Mouse (Mus musculus) kidney, adult 2 months (tissue): ENCODE results near the gene Ccdc121. TPM values are rescaled to one million over a fixed set of nuclear protein-coding genes. Genes with fewer than 3 reads are reported as not detected.
"Not testable (repeated sequence)": the region's sequence is repeated elsewhere in the genome, so short reads cannot be mapped to it uniquely, and the experiment has no call there.

ENCODE experiments used
- DNase-seq: peaks from one replicate; pipeline ENCODE4 v3.0.0; 2021
- H3K27ac ChIP-seq: fragments of 200-500 bp; 2 replicates; pipeline ENCODE4 v1.5.1; 2012; ENCODE audit warnings: low read depth, low read length, control low read depth, inconsistent platforms; ENCODE audit not compliant: insufficient read depth
- H3K27me3 ChIP-seq: fragments of 200-500 bp; replicated peaks from 2 replicates; pipeline ENCODE4 v1.6.1; 2012; ENCODE audit warnings: mild to moderate bottlenecking, moderate library complexity, low read length, inconsistent platforms; ENCODE audit not compliant: control insufficient read depth, insufficient read depth
- H3K36me3 ChIP-seq: fragments of 200-500 bp; 2 replicates; pipeline ENCODE4 v1.6.1; 2012; ENCODE audit warnings: mild to moderate bottlenecking, moderate library complexity, low read length, inconsistent platforms; ENCODE audit not compliant: control insufficient read depth, insufficient read depth
- H3K4me1 ChIP-seq: fragments of 200-500 bp; 2 replicates; pipeline ENCODE4 v1.6.1; 2011; ENCODE audit warnings: low read length; ENCODE audit not compliant: control insufficient read depth, insufficient read depth
- H3K4me3 ChIP-seq: fragments of 200-500 bp; 2 replicates; pipeline ENCODE4 v1.5.1; 2011; ENCODE audit warnings: mild to moderate bottlenecking, low read depth, low read length, control low read depth; ENCODE audit not compliant: insufficient read depth
- CTCF ChIP-seq: fragments of 200-500 bp; conservative IDR thresholded peaks from 2 replicates; pipeline ENCODE4 v1.5.1; 2011; ENCODE audit warnings: low read depth, mild to moderate bottlenecking, control low read depth, low read length, moderate library complexity, mixed read lengths; ENCODE audit not compliant: insufficient read depth, insufficient read length
- POLR2A ChIP-seq: fragments of 200-500 bp; IDR thresholded peaks from one replicate; pipeline ENCODE4 v1.6.1; 2011; ENCODE audit warnings: low read depth, low read length, control low read depth
- WGBS: fragments of 180-500 bp; shearing (Covaris S2); methylation state at CpG from one replicate; pipeline ENCODE4 v1.1.7; 2018; 5-methylcytosine and 5-hydroxymethylcytosine counted together
- polyA plus RNA-seq: library from polyadenylated mRNA; depleted of rRNA; stranded (reverse); fragments of >200 nt; gene quantifications from 2 replicates; pipeline ENCODE4 v1.2.3, GENCODE M21; 2012

The Ccdc121 gene
- polyA plus RNA-seq, 1 experiment, result not detected

DNA sequence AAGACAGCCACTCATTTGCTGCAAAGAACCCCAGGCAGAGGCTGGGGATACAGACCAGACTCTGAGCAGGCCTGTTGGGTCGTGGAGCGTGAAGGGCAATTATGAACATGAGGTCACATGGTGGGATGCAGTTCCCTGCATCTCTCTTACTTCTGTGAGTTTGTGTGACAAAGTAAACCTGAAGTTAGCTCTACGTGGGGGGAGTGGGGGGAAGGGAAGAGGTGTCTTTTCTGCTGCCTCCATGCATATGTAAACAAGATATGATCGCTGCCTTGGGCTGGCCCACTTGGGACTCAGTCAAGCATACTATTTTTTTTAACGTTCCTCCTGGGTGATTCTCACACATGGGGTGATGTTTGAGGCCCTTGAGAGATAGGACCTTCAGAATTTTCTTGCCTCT lies 14.7 kb upstream of the Ccdc121 start:
- H3K4me1 ChIP-seq, result no peaks in the 10 kb centered on the region
- no peaks in the 10 kb centered on the region for H3K27me3 ChIP-seq
- no peak for TF ChIP-seq CTCF
- no peak for TF ChIP-seq POLR2A
- no peak overlapping the region for H3K27ac ChIP-seq
- DNase-seq, result no peak
- WGBS, result 54% methylated on average over 5 of the region's 5 CpGs
- H3K36me3 ChIP-seq, result no peaks in the 10 kb centered on the region
- H3K4me3 ChIP-seq, result no peak overlapping the region

- Histone ChIP-seq H3K4me1 (no peaks in the 10 kb centered on the region), H3K4me3 (no peak overlapping the region), H3K36me3 (no peaks in the 10 kb centered on the region), H3K27me3 (no peaks in the 10 kb centered on the region), H3K27ac (no peak overlapping the region)
- no peak for TF ChIP-seq CTCF
- no peak for TF ChIP-seq POLR2A
- no peak for DNase-seq
- 86% methylated on average over 5 of the region's 5 CpGs for WGBS
These were observed 12.6 kb upstream of the Ccdc121 start for GRCm38 (mm10) chr1:181523831-181524230.

GRCm38 (mm10) chr1:181521401-181522091 lies 10.3 kb upstream of the Ccdc121 start:
- no peak overlapping the region for H3K27ac ChIP-seq
- TF ChIP-seq CTCF (no peak), POLR2A (no peak)
- no peaks in the 10 kb centered on the region for H3K27me3 ChIP-seq
- 62% methylated on average over 11 of the region's 11 CpGs for WGBS
- no peaks in the 10 kb centered on the region for H3K36me3 ChIP-seq
- no peak overlapping the region for H3K4me3 ChIP-seq
- no peaks in the 10 kb centered on the region for H3K4me1 ChIP-seq
- DNase-seq, result no peak

DNA sequence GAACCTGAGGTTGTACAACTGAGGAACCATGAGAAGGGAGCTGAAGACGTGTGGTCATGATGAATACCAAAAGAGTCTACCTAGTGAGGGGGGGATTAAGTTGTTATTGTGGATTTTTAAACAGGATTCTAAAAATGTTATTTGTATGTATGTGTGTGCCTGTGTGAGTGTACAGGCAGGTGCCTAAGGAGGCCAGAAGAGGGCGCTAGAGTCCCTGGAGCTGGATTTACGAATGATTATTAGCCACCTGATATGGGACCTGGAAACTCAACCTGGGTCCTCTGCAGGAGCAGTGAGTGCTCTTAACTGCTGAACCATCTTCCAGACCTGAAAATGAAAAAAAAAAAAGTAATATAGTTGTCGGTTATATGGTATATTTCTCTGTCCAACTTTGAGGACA lies 7.9 kb upstream of the Ccdc121 start:
- Histone ChIP-seq H3K4me1 (no peaks in the 10 kb centered on the region), H3K27ac (no peak overlapping the region), H3K27me3 (no peaks in the 10 kb centered on the region), H3K36me3 (no peaks in the 10 kb centered on the region), H3K4me3 (no peak overlapping the region)
- 82% methylated on average over 4 of the region's 4 CpGs for WGBS
- no peak for DNase-seq
- no peak; the same call in 1 of the 2 replicates for TF ChIP-seq CTCF
- TF ChIP-seq POLR2A, result no peak

- no peaks in the 10 kb centered on the region for H3K36me3 ChIP-seq
- WGBS, result 91% methylated on average over 9 of the region's 9 CpGs
- H3K4me1 ChIP-seq, result no peaks in the 10 kb centered on the region
- no peak for DNase-seq
- no peak overlapping the region for H3K27ac ChIP-seq
- no peaks in the 10 kb centered on the region for H3K27me3 ChIP-seq
- no peak overlapping the region for H3K4me3 ChIP-seq
- TF ChIP-seq POLR2A, result no peak
- TF ChIP-seq CTCF, result no peak
These were observed 6.8 kb upstream of the Ccdc121 start for GRCm38 (mm10) chr1:181518046-181518445.

- H3K4me3 ChIP-seq, result no peak overlapping the region
- DNase-seq, result no peak
- no peaks in the 10 kb centered on the region for H3K36me3 ChIP-seq
- 90% methylated on average over 15 of the region's 15 CpGs for WGBS
- H3K27me3 ChIP-seq, result no peaks in the 10 kb centered on the region
- H3K4me1 ChIP-seq, result no peaks in the 10 kb centered on the region
- H3K27ac ChIP-seq, result no peak overlapping the region
- TF ChIP-seq POLR2A, result no peak
- no peak for TF ChIP-seq CTCF
These were observed 1.3 kb upstream of the Ccdc121 start for GRCm38 (mm10) chr1:181512430-181513129.

DNA sequence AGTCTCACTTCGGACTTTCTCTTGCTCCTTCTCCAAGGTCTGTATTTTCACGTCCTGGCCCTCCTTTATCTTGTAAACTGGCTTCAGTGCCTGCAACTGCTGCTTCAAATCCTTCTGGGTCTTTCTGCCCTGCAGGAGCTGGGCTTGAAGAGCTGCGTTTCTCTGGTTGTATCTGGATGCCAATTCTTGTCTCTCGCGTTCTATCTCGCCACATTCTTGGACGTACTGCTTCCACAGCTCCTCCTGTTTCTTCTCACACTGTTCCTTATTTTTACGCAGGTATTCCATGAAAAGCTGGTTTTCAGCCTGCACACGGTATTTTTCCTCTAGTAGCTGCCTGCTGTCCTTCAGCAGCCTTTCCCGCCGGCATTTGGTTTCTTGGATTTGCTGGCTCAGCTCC lies 396 bp downstream of the Ccdc121 start:
- DNase-seq, H3K27ac ChIP-seq, H3K27me3 ChIP-seq, H3K4me1 ChIP-seq, H3K36me3 ChIP-seq, H3K4me3 ChIP-seq: not testable (repeated sequence)
- 74% methylated on average over 11 of the region's 11 CpGs for WGBS

DNA sequence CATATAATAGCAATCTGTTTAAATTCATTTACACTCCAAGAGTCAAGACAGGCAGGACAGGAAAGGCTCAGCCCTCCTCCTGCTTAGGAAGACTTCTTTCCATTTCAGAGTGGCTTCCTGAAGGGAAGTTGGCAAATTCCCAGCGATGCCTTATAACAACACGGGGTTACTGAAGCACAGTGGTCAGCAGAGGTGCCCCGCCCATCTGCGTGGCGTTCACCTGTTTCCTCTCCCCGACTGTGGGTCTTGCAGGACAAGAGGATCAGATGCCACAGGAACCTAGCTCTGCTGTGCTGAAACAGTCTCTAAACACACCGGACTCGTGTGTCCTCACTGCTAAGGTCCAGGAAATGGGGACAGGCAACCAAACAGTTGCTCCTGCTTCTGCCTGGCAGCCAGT lies 5.9 kb downstream of the Ccdc121 start:
- H3K36me3 ChIP-seq, result no peaks in the 10 kb centered on the region
- no peak overlapping the region for H3K4me3 ChIP-seq
- H3K4me1 ChIP-seq, result no peaks in the 10 kb centered on the region
- 17% methylated on average over 8 of the region's 8 CpGs for WGBS
- no peaks in the 10 kb centered on the region for H3K27me3 ChIP-seq
- peak; percentile 17 for DNase-seq
- no peak for TF ChIP-seq CTCF
- TF ChIP-seq POLR2A, result no peak
- no peak overlapping the region for H3K27ac ChIP-seq
